Mouse (Mus musculus) ES-E14 (cell line): Measurements from ENCODE around the gene Wfdc3. TPM values are rescaled to one million over a fixed set of nuclear protein-coding genes. Genes with fewer than 3 reads are reported as not detected.

Experiments
- DNase-seq: peaks from one replicate; pipeline ENCODE4 v3.0.0-alpha.2; 2013; ENCODE audit warnings: low read depth, low spot score
- H3K27ac ChIP-seq: 2 replicates; pipeline ENCODE4 v1.5.1; 2012; ENCODE audit warnings: low read depth, mild to moderate bottlenecking, low read length, moderate library complexity, mixed read lengths; ENCODE audit not compliant: poor library complexity, insufficient read depth, severe bottlenecking
- H3K36me3 ChIP-seq: 2 replicates; pipeline ENCODE4 v1.6.1; 2012; ENCODE audit warnings: mild to moderate bottlenecking, low read length, moderate library complexity, mixed read lengths; ENCODE audit not compliant: control insufficient read depth, poor library complexity, insufficient read depth, severe bottlenecking
- H3K4me1 ChIP-seq, 2 experiments: fragments of 150-350 bp in 1 of 2; sonication (generic) in 1 of 2; 2 replicates each; pipeline ENCODE4 v1.6.1; 2012; ENCODE audit warnings: low read length in 2 of 2, mild to moderate bottlenecking in 1 of 2, mixed read lengths in 1 of 2; ENCODE audit not compliant: control insufficient read depth in 2 of 2, insufficient read depth in 2 of 2, poor library complexity in 1 of 2
- H3K4me3 ChIP-seq, 2 experiments: fragments of 150-350 bp in 1 of 2; sonication (generic) in 1 of 2; 2 replicates each; pipeline ENCODE4 v1.5.1; 2012; ENCODE audit warnings: low read length in 2 of 2, low read depth in 1 of 2, mild to moderate bottlenecking in 1 of 2, mixed read lengths in 1 of 2; ENCODE audit not compliant: insufficient read depth in 1 of 2, poor library complexity in 1 of 2, severe bottlenecking in 1 of 2
- H3K9ac ChIP-seq: 2 replicates; pipeline ENCODE4 v1.6.1; 2012; ENCODE audit warnings: low read depth, mild to moderate bottlenecking, low read length, mixed read lengths; ENCODE audit not compliant: poor library complexity, insufficient read depth, severe bottlenecking
- H3K9me3 ChIP-seq: fragments of 150-350 bp; sonication (generic); 2 replicates; pipeline ENCODE4 v1.6.1; 2012; ENCODE audit warnings: low read depth, mild to moderate bottlenecking, low read length; ENCODE audit not compliant: control insufficient read depth, insufficient read depth
- CHD2 ChIP-seq: IDR thresholded peaks from 2 replicates; pipeline ENCODE4 v1.6.1; 2014; ENCODE audit warnings: mild to moderate bottlenecking, low read depth, low read length, inconsistent platforms
- HCFC1 ChIP-seq: IDR thresholded peaks from 2 replicates; pipeline ENCODE4 v1.6.1; 2012; ENCODE audit warnings: low read length, inconsistent platforms, borderline replicate concordance; ENCODE audit not compliant: insufficient read depth
- MAFK ChIP-seq: IDR thresholded peaks from 2 replicates; pipeline ENCODE4 v1.6.1; 2014; ENCODE audit warnings: mild to moderate bottlenecking, low read depth, low read length, inconsistent platforms; ENCODE audit not compliant: insufficient read depth
- ZC3H11A ChIP-seq: IDR thresholded peaks from 2 replicates; pipeline ENCODE4 v1.6.1; 2012; ENCODE audit warnings: low read depth, mild to moderate bottlenecking, inconsistent platforms, low read length, borderline replicate concordance
- ZNF384 ChIP-seq: IDR thresholded peaks from 2 replicates; pipeline ENCODE4 v1.6.1; 2012; ENCODE audit warnings: low read depth, low read length, inconsistent platforms
- in situ Hi-C, 2 experiments: fragments of 600-800 bp; cut with MboI; formaldehyde crosslinking; loops; one replicate each; pipeline ENCODE4 v1.15.1; 2025; ENCODE audit warnings: low sequenced_read_pairs in 2 of 2, inconsistent platforms in 1 of 2; ENCODE audit not compliant: unreplicated experiment in 2 of 2
- total RNA-seq: library from RNA; depleted of rRNA; stranded (reverse); fragments of 300-350 nt; gene quantifications from 2 replicates; pipeline ENCODE4 v1.2.3, GENCODE M21; 2012; rRNA removed

Wfdc3 gene
- total RNA-seq, 1 experiment: 0.18 TPM

DNA sequence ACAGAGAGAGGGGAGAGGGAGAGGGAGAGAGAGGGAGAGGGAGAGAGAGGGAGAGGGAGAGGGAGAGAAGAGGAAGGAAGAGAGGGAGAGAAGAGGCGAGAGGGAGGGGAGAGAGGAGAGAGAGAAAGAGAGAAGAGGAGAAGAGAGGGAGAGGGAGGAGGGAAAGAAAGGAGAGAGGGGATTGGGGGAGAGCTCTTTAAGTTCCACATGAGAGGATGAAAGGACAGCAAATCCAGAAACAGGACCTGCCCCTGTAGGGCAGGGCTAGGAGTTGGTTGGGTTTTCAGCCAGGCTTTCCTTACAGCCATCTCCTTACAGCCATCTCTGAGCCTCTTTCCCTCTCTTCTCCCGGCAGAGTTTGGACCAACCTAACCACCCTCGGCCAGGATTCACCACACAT is 60.9 kb downstream of the Wfdc3 start, which contains the start of gene Wfdc13:
Gene Wfdc13, plus strand, starts transcription at position 301 of the 400 bp plus-strand sequence.
- no peak for TF ChIP-seq ZC3H11A
- no peak for TF ChIP-seq ZNF384
- TF ChIP-seq MAFK: no peak
- TF ChIP-seq HCFC1: no peak
- no peak for TF ChIP-seq CHD2
- H3K9ac ChIP-seq: no peak within 1 kb of the TSS
- H3K4me3 ChIP-seq: no peak within 1 kb of the TSS
- in situ Hi-C loops: no loop called here
- no peaks in the 10 kb centered on the region for H3K4me1 ChIP-seq
- no peaks in the 10 kb centered on the region for H3K9me3 ChIP-seq
- no peak for DNase-seq
- no peaks in the 10 kb centered on the region for H3K36me3 ChIP-seq
- no peak within 1 kb of the TSS for H3K27ac ChIP-seq

Other genes with a start within 250 kb of the Wfdc3 start
- gene Pigt, start 248.4 kb downstream of the Wfdc3 start, total RNA-seq: 57.2 and 97.3 TPM in 2 replicates
- gene Wfdc2, start 183.5 kb downstream of the Wfdc3 start, total RNA-seq: 41.5 and 58.4 TPM in 2 replicates
- gene Spint3, start 172.5 kb downstream of the Wfdc3 start, total RNA-seq: not detected in 2 replicates
- gene Wfdc6a, start 160.5 kb downstream of the Wfdc3 start, total RNA-seq: not detected in 2 replicates
- gene Eppin, start 152.3 kb downstream of the Wfdc3 start, total RNA-seq: not detected in 2 replicates
- not detected in 2 replicates for gene Wfdc6b, start 132.4 kb downstream of the Wfdc3 start, total RNA-seq
- not detected in 2 replicates for gene Wfdc8, start 132.3 kb downstream of the Wfdc3 start, total RNA-seq
- gene Wfdc16, start 107.1 kb downstream of the Wfdc3 start, total RNA-seq: not detected in 2 replicates
- 0.98 and 3.1 TPM in 2 replicates for gene Wfdc10, start 89.9 kb downstream of the Wfdc3 start, total RNA-seq
- gene Wfdc9, start 89.3 kb downstream of the Wfdc3 start, total RNA-seq: not detected in 2 replicates
- not detected in 2 replicates for gene Wfdc11, start 71.8 kb downstream of the Wfdc3 start, total RNA-seq
- not detected in 2 replicates for gene Wfdc13, start 60.8 kb downstream of the Wfdc3 start, total RNA-seq
- gene Spint4, start 47.4 kb downstream of the Wfdc3 start, total RNA-seq: not detected in 2 replicates
- 1.6 and 6.6 TPM in 2 replicates for gene Spint5, start 30.6 kb downstream of the Wfdc3 start, total RNA-seq
- 13.3 and 15.1 TPM in 2 replicates for gene Dnttip1, start 52 bp upstream of the Wfdc3 start, total RNA-seq
- 117 and 159 TPM in 2 replicates for gene Ube2c, start 24.0 kb upstream of the Wfdc3 start, total RNA-seq
- gene Tnnc2, start 34.0 kb upstream of the Wfdc3 start, total RNA-seq: 1.5 and 1.7 TPM in 2 replicates
- gene Snx21, start 39.9 kb upstream of the Wfdc3 start, total RNA-seq: 5.5 and 7.0 TPM in 2 replicates
- 46.4 and 54.7 TPM in 2 replicates for gene Acot8, start 59.0 kb upstream of the Wfdc3 start, total RNA-seq
- gene Zswim3, start 59.2 kb upstream of the Wfdc3 start, total RNA-seq: 6.4 and 7.0 TPM in 2 replicates
- gene Zswim1, start 76.8 kb upstream of the Wfdc3 start, total RNA-seq: 21.5 and 22.6 TPM in 2 replicates
- gene Spata25, start 82.6 kb upstream of the Wfdc3 start, total RNA-seq: 0.95 and 1.1 TPM in 2 replicates
- 103 and 216 TPM in 2 replicates for gene Ctsa, start 86.9 kb upstream of the Wfdc3 start, total RNA-seq
- gene Neurl2, start 87.5 kb upstream of the Wfdc3 start, total RNA-seq: 3.6 TPM in 2 replicates
- 56.1 and 117 TPM in 2 replicates for gene Pltp, start 111.8 kb upstream of the Wfdc3 start, total RNA-seq
- gene Pcif1, start 133.4 kb upstream of the Wfdc3 start, total RNA-seq: 30.4 and 39.5 TPM in 2 replicates
- gene Zfp335, start 165.8 kb upstream of the Wfdc3 start, total RNA-seq: 18.5 and 22.4 TPM in 2 replicates
- gene Mmp9, start 194.8 kb upstream of the Wfdc3 start, total RNA-seq: 5.8 and 7.0 TPM in 2 replicates
- 1.7 and 2.0 TPM in 2 replicates for gene Slc12a5, start 214.9 kb upstream of the Wfdc3 start, total RNA-seq